ENCODE assay signal across 9 mouse cellular contexts in genomic region chr4:144903932-144904331, GRCm38 (mm10). TPM values are rescaled to one million over a fixed set of nuclear protein-coding genes. Genes with fewer than 3 reads are reported as not detected.
DNase-seq lines count a peak whose midpoint lies in the region; ATAC-seq and TF ChIP-seq lines count a peak whose summit lies in the region.
"Had no signal": no experiment of that assay in that cellular context is flagged by ENCODE, and none has a peak within 500 bp of the region (broad histone marks: within the 10 kb centered on the region; RNA-seq: fewer than 3 reads in every experiment).

No protein-coding gene starts in this region.

- H3K27me3 ChIP-seq in heart, embryonic 11.5 days (ENCODE audit: control insufficient read depth, insufficient read depth, low read length): peaks cover 38% of the 10 kb centered on the region
- H3K27me3 ChIP-seq in heart, embryonic 15.5 days: peaks cover 11% of the 10 kb centered on the region; the same call in 1 of the 2 replicates
- no peaks in the 10 kb centered on the region for H3K27me3 ChIP-seq in forebrain, embryonic 15.5 days
- H3K27me3 ChIP-seq in hindbrain, postnatal 0 days (ENCODE audit: insufficient read depth, low read length): no peaks in the 10 kb centered on the region
- H3K27me3 ChIP-seq: neural tube, embryonic 12.5 days had no signal

- intact Hi-C loops in left cerebral cortex, postnatal 36 days (cut with DNase I): no loop called here

- H3K9ac ChIP-seq in heart, embryonic 11.5 days (ENCODE audit: low read depth, low read length): no peak overlapping the region
- no peak overlapping the region for H3K9ac ChIP-seq in heart, embryonic 15.5 days
- H3K9ac ChIP-seq in forebrain, embryonic 15.5 days (replicated peaks): no peak overlapping the region
- no peak overlapping the region for H3K9ac ChIP-seq in hindbrain, postnatal 0 days (replicated peaks; ENCODE audit: low read length)
- H3K9ac ChIP-seq: neural tube, embryonic 12.5 days had no signal

- WGBS in heart, embryonic 11.5 days (ENCODE audit: insufficient replicate concordance): 47% methylated on average over 3 of the region's 3 CpGs
- WGBS in heart, embryonic 15.5 days: 46% methylated on average over 3 of the region's 3 CpGs
- WGBS in forebrain, embryonic 15.5 days: 87% methylated on average over 3 of the region's 3 CpGs
- WGBS in hindbrain, postnatal 0 days: 74% methylated on average over 3 of the region's 3 CpGs

- no peak for TF ChIP-seq CTCF in hindbrain, postnatal 0 days (IDR thresholded peaks at IDR 0.05; ENCODE audit: low read depth)

- no peak overlapping the region for H3K27ac ChIP-seq in heart, embryonic 11.5 days (ENCODE audit: low read depth, low read length)
- H3K27ac ChIP-seq in heart, embryonic 15.5 days: peak overlapping the region; percentile 56
- no peak overlapping the region for H3K27ac ChIP-seq in forebrain, embryonic 15.5 days (replicated peaks)
- H3K27ac ChIP-seq in hindbrain, postnatal 0 days: no peak overlapping the region
- H3K27ac ChIP-seq: neural tube, embryonic 12.5 days had no signal

- no peaks in the 10 kb centered on the region for H3K9me3 ChIP-seq in heart, embryonic 11.5 days (replicated peaks; ENCODE audit: control insufficient read depth, low read length)
- H3K9me3 ChIP-seq in heart, embryonic 15.5 days (replicated peaks): no peaks in the 10 kb centered on the region
- no peaks in the 10 kb centered on the region for H3K9me3 ChIP-seq in forebrain, embryonic 15.5 days
- H3K9me3 ChIP-seq in hindbrain, postnatal 0 days (ENCODE audit: low read length): no peaks in the 10 kb centered on the region
- H3K9me3 ChIP-seq: neural tube, embryonic 12.5 days had no signal

- H3K4me3 ChIP-seq in heart, embryonic 11.5 days (ENCODE audit: low read depth, low read length): no peak overlapping the region
- H3K4me3 ChIP-seq in heart, embryonic 15.5 days: no peak overlapping the region
- H3K4me3 ChIP-seq in forebrain, embryonic 15.5 days: no peak overlapping the region
- H3K4me3 ChIP-seq in hindbrain, postnatal 0 days (ENCODE audit: low read length): no peak overlapping the region
- H3K4me3 ChIP-seq: neural tube, embryonic 12.5 days had no signal

- peak; percentile 99 for DNase-seq in heart, adult 11 months
- peak; percentile 77 to 90 for DNase-seq in kidney, postnatal 36 days
- peak; percentile 70 for DNase-seq in skeletal muscle tissue, adult 2 months (ENCODE audit: low read depth, low spot score)
- DNase-seq in left cerebral cortex, postnatal 36 days (ENCODE audit: low spot score in 2 of 2): no peak
- DNase-seq in hindbrain, postnatal 0 days (ENCODE audit: low spot score): no peak

- peaks cover 21% of the 10 kb centered on the region for H3K4me1 ChIP-seq in heart, embryonic 11.5 days (ENCODE audit: control insufficient read depth, insufficient read depth, low read length)
- H3K4me1 ChIP-seq in heart, embryonic 15.5 days (replicated peaks): peaks cover 46% of the 10 kb centered on the region
- no peaks in the 10 kb centered on the region for H3K4me1 ChIP-seq in forebrain, embryonic 15.5 days
- H3K4me1 ChIP-seq in hindbrain, postnatal 0 days (ENCODE audit: insufficient read depth, low read length): no peaks in the 10 kb centered on the region

- H3K36me3 ChIP-seq in heart, embryonic 11.5 days (ENCODE audit: control insufficient read depth, insufficient read depth, low read length): no peaks in the 10 kb centered on the region
- H3K36me3 ChIP-seq in heart, embryonic 15.5 days: no peaks in the 10 kb centered on the region
- no peaks in the 10 kb centered on the region for H3K36me3 ChIP-seq in forebrain, embryonic 15.5 days
- H3K36me3 ChIP-seq in hindbrain, postnatal 0 days (ENCODE audit: insufficient read depth, low read length): no peaks in the 10 kb centered on the region

- no peak for ATAC-seq in heart, embryonic 11.5 days (replicated peaks; ENCODE audit: insufficient number of reproducible peaks, low FRiP score, low TSS enrichment)
- ATAC-seq in heart, embryonic 15.5 days (replicated peaks; ENCODE audit: insufficient number of reproducible peaks, insufficient read depth, low FRiP score, low read depth): peak; percentile 45
- no peak for ATAC-seq in forebrain, embryonic 15.5 days (replicated peaks)
- no peak for ATAC-seq in hindbrain, postnatal 0 days

- no peak overlapping the region for H3K4me2 ChIP-seq in heart, embryonic 11.5 days
- H3K4me2 ChIP-seq in heart, embryonic 15.5 days: no peak overlapping the region
- no peak overlapping the region for H3K4me2 ChIP-seq in forebrain, embryonic 15.5 days (replicated peaks)
- H3K4me2 ChIP-seq in hindbrain, postnatal 0 days (ENCODE audit: low read depth, low read length): no peak overlapping the region
- H3K4me2 ChIP-seq: neural tube, embryonic 12.5 days had no signal

RNA-seq across cellular contexts. Expression of gene Dhrs3, which starts 11.3 kb away (rescaled TPM):
- 17.4 and 20.5 TPM in 2 replicates for polyA plus RNA-seq in heart, embryonic 11.5 days (2014; fragmentation: Nextera tagmentation; extraction: Ambion mirVana)
- 36.3 and 46.4 TPM in 2 replicates for polyA plus RNA-seq in heart, embryonic 15.5 days (2015; fragmentation: Nextera tagmentation; extraction: Ambion mirVana)
- 18.3 and 19.6 TPM in 2 replicates for polyA plus RNA-seq in forebrain, embryonic 15.5 days (2015; fragmentation: Nextera tagmentation; extraction: Ambion mirVana)
- 10 to 100 TPM; 24.8 to 27.9 TPM for total RNA-seq in left cerebral cortex, postnatal 36 days (2021)
- 35.5 and 40.1 TPM in 2 replicates for total RNA-seq in hindbrain, postnatal 0 days (2014; rRNA removed)
- 51.8 and 59.8 TPM in 2 replicates for polyA plus RNA-seq in hindbrain, postnatal 0 days (2015; fragmentation: Nextera tagmentation; extraction: Ambion mirVana)

Comparison
In these comparisons a context has a peak if more than half of its experiments do, and no peak if none do; other contexts are left out.
1. DNase-seq: peak in heart, adult 11 months (single experiment), kidney, postnatal 36 days (2 of 2) and skeletal muscle tissue, adult 2 months (single experiment); none in left cerebral cortex, postnatal 36 days (0 of 2) and hindbrain, postnatal 0 days (single experiment).